Mouse (Mus musculus) CH12.LX (cell line): ENCODE results near the gene Lrig1. TPM values are rescaled to one million over a fixed set of nuclear protein-coding genes. Genes with fewer than 3 reads are reported as not detected.

Experiments used
- DNase-seq: peaks from one replicate; pipeline ENCODE4 v3.0.0-alpha.2; 2013; ENCODE audit errors: extremely low read depth
- H3K27ac ChIP-seq: 2 replicates; pipeline ENCODE4 v1.5.1; 2012; ENCODE audit warnings: low read depth, mild to moderate bottlenecking, control low read depth, moderate library complexity; ENCODE audit not compliant: insufficient read depth
- H3K27me3 ChIP-seq: replicated peaks from 2 replicates; pipeline ENCODE3; 2012; ENCODE audit warnings: inconsistent platforms
- H3K36me3 ChIP-seq, 2 experiments: replicated peaks in 1 of 2; 2 replicates each; pipeline versions ENCODE3 to v1.6.1; 2012; ENCODE audit warnings: inconsistent platforms in 1 of 2, low read length in 1 of 2, mild to moderate bottlenecking in 1 of 2, mixed read lengths in 1 of 2, moderate library complexity in 1 of 2; ENCODE audit not compliant: control insufficient read depth in 1 of 2, insufficient read depth in 1 of 2
- H3K4me1 ChIP-seq, 2 experiments: 2 replicates each; pipeline ENCODE4 v1.6.1; 2012; ENCODE audit warnings: inconsistent platforms in 1 of 2, moderate library complexity in 1 of 2; ENCODE audit not compliant: insufficient read depth in 2 of 2, control insufficient read depth in 1 of 2
- H3K4me2 ChIP-seq: 2 replicates; pipeline ENCODE4 v1.6.1; 2012; ENCODE audit warnings: low read depth, mild to moderate bottlenecking, control low read depth; ENCODE audit not compliant: poor library complexity, insufficient read depth, severe bottlenecking
- H3K4me3 ChIP-seq, 3 experiments: fragments of 150-350 bp in 1 of 3; sonication (generic) in 1 of 3; replicated peaks in 1 of 3; 2 replicates each; pipeline versions ENCODE3 to v1.5.1; 2011 to 2012; ENCODE audit warnings: low read depth in 2 of 3, low read length in 2 of 3, mild to moderate bottlenecking in 2 of 3, moderate library complexity in 2 of 3, control low read depth in 1 of 3, improper control_type of control experiment in 1 of 3, inconsistent platforms in 1 of 3, mixed read lengths in 1 of 3; ENCODE audit not compliant: poor library complexity in 1 of 3
- H3K79me2 ChIP-seq: replicated peaks from 2 replicates; pipeline ENCODE4 v1.6.1; 2012; ENCODE audit warnings: mild to moderate bottlenecking, moderate library complexity; ENCODE audit not compliant: control insufficient read depth, poor library complexity, insufficient read depth, severe bottlenecking; ENCODE audit errors: extremely low read depth
- H3K9ac ChIP-seq: 2 replicates; pipeline ENCODE4 v1.6.1; 2012; ENCODE audit warnings: low read depth, mild to moderate bottlenecking, control low read depth, moderate library complexity; ENCODE audit not compliant: insufficient read depth
- H3K9me3 ChIP-seq: replicated peaks from 2 replicates; pipeline ENCODE3; 2012; ENCODE audit warnings: low read length, inconsistent platforms, mixed read lengths
- BHLHE40 ChIP-seq: IDR thresholded peaks from 2 replicates; pipeline ENCODE4 v1.6.1; 2011; ENCODE audit warnings: mild to moderate bottlenecking, low read depth, low read length, improper control_type of control experiment
- CHD2 ChIP-seq: IDR thresholded peaks from 2 replicates; pipeline ENCODE4 v1.6.1; 2011; ENCODE audit warnings: low read length, improper control_type of control experiment
- ELF1 ChIP-seq: IDR thresholded peaks from 2 replicates; pipeline ENCODE4 v1.6.1; 2014; ENCODE audit warnings: low read depth, mild to moderate bottlenecking, inconsistent platforms, low read length, improper control_type of control experiment
- EP300 ChIP-seq: IDR thresholded peaks from 2 replicates; pipeline ENCODE4 v1.6.1; 2011; ENCODE audit warnings: low read length, improper control_type of control experiment
- ETS1 ChIP-seq: conservative IDR thresholded peaks from 2 replicates; pipeline ENCODE4 v1.6.1; 2012; ENCODE audit warnings: low read depth, mild to moderate bottlenecking, inconsistent platforms, low read length, improper control_type of control experiment, moderate library complexity
- GABPA ChIP-seq: IDR thresholded peaks from 2 replicates; pipeline ENCODE4 v1.6.1; 2012; ENCODE audit warnings: low read depth, low read length, improper control_type of control experiment, inconsistent platforms; ENCODE audit not compliant: insufficient replicate concordance
- IRF4 ChIP-seq: IDR thresholded peaks from 2 replicates; pipeline ENCODE4 v1.6.1; 2014; ENCODE audit warnings: low read depth, mild to moderate bottlenecking, inconsistent platforms, low read length, improper control_type of control experiment
- JUN ChIP-seq: IDR thresholded peaks from 2 replicates; pipeline ENCODE4 v1.6.1; 2011; ENCODE audit warnings: low read depth, mild to moderate bottlenecking, low read length, improper control_type of control experiment, moderate library complexity; ENCODE audit not compliant: insufficient read depth
- JUND ChIP-seq: conservative IDR thresholded peaks from 2 replicates; pipeline ENCODE4 v1.6.1; 2011; ENCODE audit warnings: low read depth, low read length, improper control_type of control experiment
- KAT2A ChIP-seq: IDR thresholded peaks from 2 replicates; pipeline ENCODE4 v1.6.1; 2012; ENCODE audit warnings: low read length, improper control_type of control experiment, inconsistent platforms; ENCODE audit not compliant: insufficient replicate concordance
- MAZ ChIP-seq: IDR thresholded peaks from 2 replicates; pipeline ENCODE4 v1.6.1; 2012; ENCODE audit warnings: low read depth, mild to moderate bottlenecking, inconsistent platforms, low read length, improper control_type of control experiment, moderate library complexity
- MXI1 ChIP-seq: IDR thresholded peaks from 2 replicates; pipeline ENCODE4 v1.6.1; 2011; ENCODE audit warnings: mild to moderate bottlenecking, low read depth, low read length, improper control_type of control experiment
- NELFE ChIP-seq: IDR thresholded peaks from 2 replicates; pipeline ENCODE4 v1.6.1; 2011; ENCODE audit warnings: low read depth, low read length, improper control_type of control experiment
- NRF1 ChIP-seq: IDR thresholded peaks from 2 replicates; pipeline ENCODE4 v1.6.1; 2014; ENCODE audit warnings: low read depth, mild to moderate bottlenecking, inconsistent platforms, low read length, improper control_type of control experiment, moderate library complexity
- PAX5 ChIP-seq: IDR thresholded peaks from 2 replicates; pipeline ENCODE4 v1.6.1; 2012; ENCODE audit warnings: low read length, inconsistent platforms, mixed read lengths
- POLR2A ChIP-seq: IDR thresholded peaks from 2 replicates; pipeline ENCODE4 v1.6.1; 2011; ENCODE audit warnings: low read depth, mild to moderate bottlenecking, improper control_type of control experiment, low read length
- RAD21 ChIP-seq: IDR thresholded peaks from 2 replicates; pipeline ENCODE4 v1.6.1; 2011; ENCODE audit warnings: low read depth, mild to moderate bottlenecking, low read length, improper control_type of control experiment, moderate library complexity
- RCOR1 ChIP-seq: conservative IDR thresholded peaks from 2 replicates; pipeline ENCODE4 v1.6.1; 2012; ENCODE audit warnings: low read depth, mild to moderate bottlenecking, inconsistent platforms, low read length, improper control_type of control experiment
- TCF12 ChIP-seq: IDR thresholded peaks from 2 replicates; pipeline ENCODE4 v1.6.1; 2014; ENCODE audit warnings: low read depth, mild to moderate bottlenecking, inconsistent platforms, low read length, improper control_type of control experiment
- UBTF ChIP-seq: IDR thresholded peaks from 2 replicates; pipeline ENCODE4 v1.6.1; 2012; ENCODE audit warnings: low read depth, mild to moderate bottlenecking, inconsistent platforms, low read length, improper control_type of control experiment, moderate library complexity
- USF1 ChIP-seq: IDR thresholded peaks from 2 replicates; pipeline ENCODE4 v1.6.1; 2014; ENCODE audit warnings: low read depth, mild to moderate bottlenecking, inconsistent platforms, low read length, improper control_type of control experiment
- USF2 ChIP-seq: conservative IDR thresholded peaks from 2 replicates; pipeline ENCODE4 v1.6.1; 2011; ENCODE audit warnings: low read depth, low read length, improper control_type of control experiment
- ZMIZ1 ChIP-seq: IDR thresholded peaks from 2 replicates; pipeline ENCODE4 v1.6.1; 2012; ENCODE audit warnings: low read depth, mild to moderate bottlenecking, inconsistent platforms, low read length, improper control_type of control experiment
- dilution Hi-C: fragments of 300-500 bp; cut with MboI; formaldehyde crosslinking; loops from 2 replicates; pipeline ENCODE4 v1.14.3; 2020; ENCODE audit warnings: low sequenced_read_pairs; ENCODE audit not compliant: extremely low pct_unique_long_range_greater_than_20kb, extremely low pct_ligation_motif_present
- in situ Hi-C: fragments of 300-500 bp; cut with MboI; formaldehyde crosslinking; loops from 3 replicates; pipeline ENCODE4 v1.14.3; 2019; ENCODE audit warnings: low sequenced_read_pairs, low pct_ligation_motif_present, low pct_unique_long_range_greater_than_20kb, mixed read lengths
- polyA plus RNA-seq: library from polyadenylated mRNA; unstranded; fragments of >175 nt; gene quantifications from 2 replicates; pipeline ENCODE4 v1.2.1, GENCODE M21; 2012; ENCODE audit warnings: low read depth; ENCODE audit not compliant: insufficient read length
- total RNA-seq, 2 experiments: library from RNA; depleted of rRNA; stranded (reverse); fragments of 300-350 nt in 1 of 2; fragments of >200 nt in 1 of 2; gene quantifications; 2 replicates each; pipeline ENCODE4 v1.2.3; 2012 to 2014

Gene Lrig1
- total and polyA plus RNA-seq, 3 experiments, result 0.43 TPM; not detected in 2

- Histone ChIP-seq H3K27ac (no peak overlapping the region), H3K4me1 (no peaks in the 10 kb centered on the region), H3K4me2 (no peak overlapping the region), H3K9ac (no peak overlapping the region), H3K9me3 (no peaks in the 10 kb centered on the region), H3K4me3 (no peak overlapping the region), H3K27me3 (no peaks in the 10 kb centered on the region), H3K79me2 (no peaks in the 10 kb centered on the region), H3K36me3 (no peaks in the 10 kb centered on the region)
- in situ Hi-C loops (no loop called here), dilution Hi-C loops (no loop called here)
- DNase-seq, result no peak
- TF ChIP-seq IRF4, result no peak
- no peak for TF ChIP-seq PAX5
- no peak for TF ChIP-seq MAZ
- TF ChIP-seq ETS1, result no peak
- no peak for TF ChIP-seq POLR2A
- TF ChIP-seq MXI1, result no peak
- TF ChIP-seq USF2, result no peak
- TF ChIP-seq KAT2A, result no peak
- no peak for TF ChIP-seq UBTF
- TF ChIP-seq BHLHE40, result no peak
- TF ChIP-seq NRF1, result no peak
- TF ChIP-seq RAD21, result no peak
- TF ChIP-seq NELFE, result no peak
- no peak for TF ChIP-seq CHD2
- TF ChIP-seq USF1, result no peak
- TF ChIP-seq EP300, result no peak
- no peak for TF ChIP-seq JUND
- TF ChIP-seq RCOR1, result no peak
- TF ChIP-seq ZMIZ1, result no peak
These were observed 9.2 kb upstream of the Lrig1 start for GRCm38 (mm10) chr6:94709150-94709549.

- no peak for TF ChIP-seq JUND
- TF ChIP-seq NRF1, result no peak
- no peak for TF ChIP-seq TCF12
- TF ChIP-seq ELF1, result no peak
- no peak for TF ChIP-seq JUN
- TF ChIP-seq GABPA, result no peak
- TF ChIP-seq, all 38 proteins: peak for 0
- Histone ChIP-seq H3K4me2 (no peak overlapping the region), H3K4me1 (no peaks in the 10 kb centered on the region), H3K9me3 (no peaks in the 10 kb centered on the region), H3K27me3 (no peaks in the 10 kb centered on the region), H3K36me3 (no peaks in the 10 kb centered on the region), H3K79me2 (no peaks in the 10 kb centered on the region), H3K9ac (no peak overlapping the region), H3K4me3 (no peak overlapping the region), H3K27ac (no peak overlapping the region)
- dilution Hi-C loops, result no loop called here
- DNase-seq, result no peak
- in situ Hi-C loops, result no loop called here
These were observed 7.3 kb upstream of the Lrig1 start for GRCm38 (mm10) chr6:94707254-94707653.
